ENCODE assay signal across 11 mouse cellular contexts in genomic region chr9:69758946-69759615, GRCm38 (mm10). TPM values are rescaled to one million over a fixed set of nuclear protein-coding genes. Genes with fewer than 3 reads are reported as not detected.
DNase-seq lines count a peak whose midpoint lies in the region; ATAC-seq and TF ChIP-seq lines count a peak whose summit lies in the region.
"Had no signal": no experiment of that assay in that cellular context is flagged by ENCODE, and none has a peak within 500 bp of the region (broad histone marks: within the 10 kb centered on the region; RNA-seq: fewer than 3 reads in every experiment).

No protein-coding gene starts in this region.

- H3K27me3 ChIP-seq in lung, embryonic 14.5 days (ENCODE audit: insufficient read depth, low read length) = peaks cover 100% of the 10 kb centered on the region
- peaks cover 95% of the 10 kb centered on the region for H3K27me3 ChIP-seq in forebrain, embryonic 12.5 days
- H3K27me3 ChIP-seq in limb, embryonic 11.5 days (ENCODE audit: control insufficient read depth, insufficient read depth, low read length) = peaks cover 91% of the 10 kb centered on the region
- peaks cover 25% of the 10 kb centered on the region for H3K27me3 ChIP-seq in thymus, adult 2 months (ENCODE audit: control insufficient read depth, insufficient read depth, low read length)

- no peaks in the 10 kb centered on the region for H3K36me3 ChIP-seq in lung, embryonic 14.5 days (ENCODE audit: insufficient read depth)
- no peaks in the 10 kb centered on the region for H3K36me3 ChIP-seq in forebrain, embryonic 12.5 days (replicated peaks)
- H3K36me3 ChIP-seq in limb, embryonic 11.5 days (ENCODE audit: control insufficient read depth, insufficient read depth, low read length) = no peaks in the 10 kb centered on the region
- H3K36me3 ChIP-seq in thymus, adult 2 months (ENCODE audit: control insufficient read depth, insufficient read depth, low read length) = no peaks in the 10 kb centered on the region

- ATAC-seq in lung, embryonic 14.5 days (ENCODE audit: insufficient read depth) = peak; percentile 47; the same call in 1 of the 2 replicates
- no peak for ATAC-seq in forebrain, embryonic 12.5 days (ENCODE audit: low FRiP score)
- no peak for ATAC-seq in limb, embryonic 11.5 days (ENCODE audit: insufficient number of reproducible peaks, low FRiP score, low TSS enrichment, low read depth)

- H3K9me3 ChIP-seq in lung, embryonic 14.5 days (ENCODE audit: low read depth, low read length) = no peaks in the 10 kb centered on the region
- H3K9me3 ChIP-seq in forebrain, embryonic 12.5 days = no peaks in the 10 kb centered on the region
- H3K9me3 ChIP-seq in limb, embryonic 11.5 days (ENCODE audit: control insufficient read depth, low read length) = no peaks in the 10 kb centered on the region

- no peak overlapping the region for H3K27ac ChIP-seq in lung, embryonic 14.5 days (ENCODE audit: low read depth)
- H3K27ac ChIP-seq in forebrain, embryonic 12.5 days = no peak overlapping the region
- H3K27ac ChIP-seq in limb, embryonic 11.5 days (replicated peaks; ENCODE audit: low read depth, low read length) = no peak overlapping the region
- H3K27ac ChIP-seq in thymus, adult 2 months (ENCODE audit: control insufficient read depth, insufficient read depth, low read length) = no peak overlapping the region; the same call in 1 of the 2 replicates

- no peak for DNase-seq in lung, embryonic 14.5 days
- DNase-seq in lung, postnatal 14 days = no peak
- peak; percentile 68 for DNase-seq in limb, embryonic 11.5 days (ENCODE audit: low spot score)
- peak; percentile 37 for DNase-seq in thymus, adult 2 months
- no peak for DNase-seq in spleen, adult 12 weeks (ENCODE audit: low spot score)
- no peak for DNase-seq in left cerebral cortex, adult 8-10 months (ENCODE audit: low spot score in 2 of 2)
- DNase-seq in cerebellum, adult 8-10 months = no peak
- DNase-seq: kidney, postnatal 14 days had no signal

- WGBS in lung, embryonic 14.5 days = under 1% methylated on average over 42 of the region's 42 CpGs
- WGBS in forebrain, embryonic 12.5 days = under 1% methylated on average over 42 of the region's 42 CpGs
- WGBS in limb, embryonic 11.5 days = 0% methylated on average over 42 of the region's 42 CpGs
- 5% methylated on average over 42 of the region's 42 CpGs for WGBS in thymus, adult 2 months

- no peak overlapping the region for H3K9ac ChIP-seq in lung, embryonic 14.5 days
- peak overlapping the region; percentile 44 for H3K9ac ChIP-seq in forebrain, embryonic 12.5 days
- no peak overlapping the region for H3K9ac ChIP-seq in limb, embryonic 11.5 days (ENCODE audit: low read length)

- no peak for TF ChIP-seq POLR2A in thymus, adult 2 months (IDR thresholded peaks at IDR 0.05; ENCODE audit: control insufficient read depth, extremely low read depth, insufficient read depth, low read length, poor library complexity)

- H3K4me1 ChIP-seq in lung, embryonic 14.5 days (ENCODE audit: insufficient read depth) = no peaks in the 10 kb centered on the region; the same call in 1 of the 2 replicates
- H3K4me1 ChIP-seq in forebrain, embryonic 12.5 days = peaks cover 75% of the 10 kb centered on the region
- H3K4me1 ChIP-seq in limb, embryonic 11.5 days (ENCODE audit: control insufficient read depth, insufficient read depth, low read length) = peaks cover 14% of the 10 kb centered on the region; the same call in 1 of the 2 replicates
- peaks cover 49% of the 10 kb centered on the region for H3K4me1 ChIP-seq in thymus, adult 2 months (replicated peaks; ENCODE audit: control insufficient read depth, insufficient read depth, low read length)

- no peak for TF ChIP-seq CTCF in lung, embryonic 14.5 days (IDR thresholded peaks at IDR 0.05; ENCODE audit: low read depth)
- no peak for TF ChIP-seq CTCF in thymus, adult 2 months (IDR thresholded peaks at IDR 0.05; ENCODE audit: borderline replicate concordance, control insufficient read depth, extremely low read depth, insufficient read depth, low read length, poor library complexity)

- H3K4me3 ChIP-seq in lung, embryonic 14.5 days (ENCODE audit: low read depth, low read length) = peak overlapping the region; percentile 8; the same call in 1 of the 2 replicates
- H3K4me3 ChIP-seq in forebrain, embryonic 12.5 days (replicated peaks) = peak overlapping the region; percentile 36
- no peak overlapping the region for H3K4me3 ChIP-seq in limb, embryonic 11.5 days (ENCODE audit: low read depth, low read length)
- H3K4me3 ChIP-seq in thymus, adult 2 months (ENCODE audit: control insufficient read depth, insufficient read depth, low read length) = peak overlapping the region; percentile 52
- H3K4me3 ChIP-seq: myocyte had no signal

- H3K4me2 ChIP-seq in lung, embryonic 14.5 days = peak overlapping the region; percentile 7; the same call in 1 of the 2 replicates
- H3K4me2 ChIP-seq in forebrain, embryonic 12.5 days = peak overlapping the region; percentile 51
- H3K4me2 ChIP-seq in limb, embryonic 11.5 days (ENCODE audit: low read depth, severe bottlenecking) = no peak overlapping the region

RNA-seq across cellular contexts. Expression of gene Foxb1, which starts 1.7 kb away (rescaled TPM):
- not detected in 2 replicates for polyA plus RNA-seq in lung, embryonic 14.5 days (2014; fragmentation: Nextera tagmentation; extraction: Ambion mirVana)
- 2.8 and 3.6 TPM in 2 replicates for polyA plus RNA-seq in forebrain, embryonic 12.5 days (2016; fragmentation: Nextera tagmentation; extraction: Ambion mirVana)
- polyA plus RNA-seq in limb, embryonic 11.5 days (2014; fragmentation: Nextera tagmentation; extraction: Ambion mirVana) = 0.06 and 0.09 TPM in 2 replicates
- polyA plus RNA-seq in thymus, adult 2 months (2012; rRNA removed) = 1.0 and 1.7 TPM in 2 replicates
- total RNA-seq in left cerebral cortex, adult 8-10 months (2022) = under 1 TPM in 2 of 4 experiments, not detected in 2; 0.11 to 0.15 TPM
- total RNA-seq: common myeloid progenitor, adult 5-6 weeks had no signal
- polyA plus RNA-seq: myocyte had no signal

Comparison
In these comparisons a context has a peak if more than half of its experiments do, and no peak if none do; other contexts are left out.
1. DNase-seq: peak in limb, embryonic 11.5 days (single experiment) and thymus, adult 2 months (single experiment); none in lung, embryonic 14.5 days (single experiment), lung, postnatal 14 days (single experiment), spleen, adult 12 weeks (single experiment), left cerebral cortex, adult 8-10 months (0 of 2) and cerebellum, adult 8-10 months (single experiment).